Mouse (Mus musculus) CH12.LX (cell line): ENCODE measurements at regions not wholly inside any gene's neighbourhood (a gene's known extent, or its start where the extent isn't known, plus 50 kb on each side); places are given as distances from the start of the nearest gene placed in this dataset.

Source experiments
- DNase-seq: peaks from one replicate; pipeline ENCODE4 v3.0.0-alpha.2; 2013; ENCODE audit errors: extremely low read depth
- H3K27ac ChIP-seq: 2 replicates; pipeline ENCODE4 v1.5.1; 2012; ENCODE audit warnings: low read depth, mild to moderate bottlenecking, control low read depth, moderate library complexity; ENCODE audit not compliant: insufficient read depth
- H3K27me3 ChIP-seq: replicated peaks from 2 replicates; pipeline ENCODE3; 2012; ENCODE audit warnings: inconsistent platforms
- H3K36me3 ChIP-seq, 2 experiments: replicated peaks in 1 of 2; 2 replicates each; pipeline versions ENCODE3 to v1.6.1; 2012; ENCODE audit warnings: inconsistent platforms in 1 of 2, low read length in 1 of 2, mild to moderate bottlenecking in 1 of 2, mixed read lengths in 1 of 2, moderate library complexity in 1 of 2; ENCODE audit not compliant: control insufficient read depth in 1 of 2, insufficient read depth in 1 of 2
- H3K4me1 ChIP-seq, 2 experiments: 2 replicates each; pipeline ENCODE4 v1.6.1; 2012; ENCODE audit warnings: inconsistent platforms in 1 of 2, moderate library complexity in 1 of 2; ENCODE audit not compliant: insufficient read depth in 2 of 2, control insufficient read depth in 1 of 2
- H3K4me2 ChIP-seq: 2 replicates; pipeline ENCODE4 v1.6.1; 2012; ENCODE audit warnings: low read depth, mild to moderate bottlenecking, control low read depth; ENCODE audit not compliant: poor library complexity, insufficient read depth, severe bottlenecking
- H3K4me3 ChIP-seq, 3 experiments: fragments of 150-350 bp in 1 of 3; sonication (generic) in 1 of 3; replicated peaks in 1 of 3; 2 replicates each; pipeline versions ENCODE3 to v1.5.1; 2011 to 2012; ENCODE audit warnings: low read depth in 2 of 3, low read length in 2 of 3, mild to moderate bottlenecking in 2 of 3, moderate library complexity in 2 of 3, control low read depth in 1 of 3, improper control_type of control experiment in 1 of 3, inconsistent platforms in 1 of 3, mixed read lengths in 1 of 3; ENCODE audit not compliant: poor library complexity in 1 of 3
- H3K79me2 ChIP-seq: replicated peaks from 2 replicates; pipeline ENCODE4 v1.6.1; 2012; ENCODE audit warnings: mild to moderate bottlenecking, moderate library complexity; ENCODE audit not compliant: control insufficient read depth, poor library complexity, insufficient read depth, severe bottlenecking; ENCODE audit errors: extremely low read depth
- H3K9ac ChIP-seq: 2 replicates; pipeline ENCODE4 v1.6.1; 2012; ENCODE audit warnings: low read depth, mild to moderate bottlenecking, control low read depth, moderate library complexity; ENCODE audit not compliant: insufficient read depth
- H3K9me3 ChIP-seq: replicated peaks from 2 replicates; pipeline ENCODE3; 2012; ENCODE audit warnings: low read length, inconsistent platforms, mixed read lengths
- BHLHE40 ChIP-seq: IDR thresholded peaks from 2 replicates; pipeline ENCODE4 v1.6.1; 2011; ENCODE audit warnings: mild to moderate bottlenecking, low read depth, low read length, improper control_type of control experiment
- CHD1 ChIP-seq: IDR thresholded peaks from 2 replicates; pipeline ENCODE4 v1.6.1; 2012; ENCODE audit warnings: low read depth, low read length, improper control_type of control experiment, inconsistent platforms
- CHD2 ChIP-seq: IDR thresholded peaks from 2 replicates; pipeline ENCODE4 v1.6.1; 2011; ENCODE audit warnings: low read length, improper control_type of control experiment
- CTCF ChIP-seq, 2 experiments: IDR thresholded peaks in 1 of 2; conservative IDR thresholded peaks in 1 of 2; 2 replicates each; pipeline ENCODE4 v1.5.1; 2011 to 2012; ENCODE audit warnings: low read depth in 2 of 2, low read length in 2 of 2, improper control_type of control experiment in 1 of 2, inconsistent platforms in 1 of 2, mild to moderate bottlenecking in 1 of 2, moderate library complexity in 1 of 2
- E2F4 ChIP-seq: IDR thresholded peaks from 2 replicates; pipeline ENCODE4 v1.6.1; 2011; ENCODE audit warnings: low read depth, low read length, improper control_type of control experiment; ENCODE audit not compliant: insufficient replicate concordance
- ELF1 ChIP-seq: IDR thresholded peaks from 2 replicates; pipeline ENCODE4 v1.6.1; 2014; ENCODE audit warnings: low read depth, mild to moderate bottlenecking, inconsistent platforms, low read length, improper control_type of control experiment
- EP300 ChIP-seq: IDR thresholded peaks from 2 replicates; pipeline ENCODE4 v1.6.1; 2011; ENCODE audit warnings: low read length, improper control_type of control experiment
- ETS1 ChIP-seq: conservative IDR thresholded peaks from 2 replicates; pipeline ENCODE4 v1.6.1; 2012; ENCODE audit warnings: low read depth, mild to moderate bottlenecking, inconsistent platforms, low read length, improper control_type of control experiment, moderate library complexity
- GABPA ChIP-seq: IDR thresholded peaks from 2 replicates; pipeline ENCODE4 v1.6.1; 2012; ENCODE audit warnings: low read depth, low read length, improper control_type of control experiment, inconsistent platforms; ENCODE audit not compliant: insufficient replicate concordance
- HCFC1 ChIP-seq: IDR thresholded peaks from 2 replicates; pipeline ENCODE4 v1.6.1; 2012; ENCODE audit warnings: low read depth, mild to moderate bottlenecking, inconsistent platforms, low read length, improper control_type of control experiment
- IRF4 ChIP-seq: IDR thresholded peaks from 2 replicates; pipeline ENCODE4 v1.6.1; 2014; ENCODE audit warnings: low read depth, mild to moderate bottlenecking, inconsistent platforms, low read length, improper control_type of control experiment
- JUN ChIP-seq: IDR thresholded peaks from 2 replicates; pipeline ENCODE4 v1.6.1; 2011; ENCODE audit warnings: low read depth, mild to moderate bottlenecking, low read length, improper control_type of control experiment, moderate library complexity; ENCODE audit not compliant: insufficient read depth
- JUND ChIP-seq: conservative IDR thresholded peaks from 2 replicates; pipeline ENCODE4 v1.6.1; 2011; ENCODE audit warnings: low read depth, low read length, improper control_type of control experiment
- KAT2A ChIP-seq: IDR thresholded peaks from 2 replicates; pipeline ENCODE4 v1.6.1; 2012; ENCODE audit warnings: low read length, improper control_type of control experiment, inconsistent platforms; ENCODE audit not compliant: insufficient replicate concordance
- MAFK ChIP-seq: IDR thresholded peaks from 2 replicates; pipeline ENCODE4 v1.6.1; 2011; ENCODE audit warnings: low read length, improper control_type of control experiment; ENCODE audit not compliant: insufficient replicate concordance
- MAX ChIP-seq: IDR thresholded peaks from 2 replicates; pipeline ENCODE4 v1.6.1; 2011; ENCODE audit warnings: low read length, improper control_type of control experiment
- MAZ ChIP-seq: IDR thresholded peaks from 2 replicates; pipeline ENCODE4 v1.6.1; 2012; ENCODE audit warnings: low read depth, mild to moderate bottlenecking, inconsistent platforms, low read length, improper control_type of control experiment, moderate library complexity
- MEF2A ChIP-seq: IDR thresholded peaks from 2 replicates; pipeline ENCODE4 v1.6.1; 2014; ENCODE audit warnings: low read depth, mild to moderate bottlenecking, inconsistent platforms, low read length, improper control_type of control experiment, borderline replicate concordance
- MXI1 ChIP-seq: IDR thresholded peaks from 2 replicates; pipeline ENCODE4 v1.6.1; 2011; ENCODE audit warnings: mild to moderate bottlenecking, low read depth, low read length, improper control_type of control experiment
- MYC ChIP-seq: IDR thresholded peaks from 2 replicates; pipeline ENCODE4 v1.6.1; 2011; ENCODE audit warnings: low read depth, mild to moderate bottlenecking, improper control_type of control experiment, low read length
- NELFE ChIP-seq: IDR thresholded peaks from 2 replicates; pipeline ENCODE4 v1.6.1; 2011; ENCODE audit warnings: low read depth, low read length, improper control_type of control experiment
- NRF1 ChIP-seq: IDR thresholded peaks from 2 replicates; pipeline ENCODE4 v1.6.1; 2014; ENCODE audit warnings: low read depth, mild to moderate bottlenecking, inconsistent platforms, low read length, improper control_type of control experiment, moderate library complexity
- PAX5 ChIP-seq: IDR thresholded peaks from 2 replicates; pipeline ENCODE4 v1.6.1; 2012; ENCODE audit warnings: low read length, inconsistent platforms, mixed read lengths
- POLR2A ChIP-seq: IDR thresholded peaks from 2 replicates; pipeline ENCODE4 v1.6.1; 2011; ENCODE audit warnings: low read depth, mild to moderate bottlenecking, improper control_type of control experiment, low read length
- POLR2AphosphoS2 ChIP-seq: IDR thresholded peaks from 2 replicates; pipeline ENCODE4 v1.6.1; 2011; ENCODE audit warnings: low read depth, low read length, improper control_type of control experiment
- RAD21 ChIP-seq: IDR thresholded peaks from 2 replicates; pipeline ENCODE4 v1.6.1; 2011; ENCODE audit warnings: low read depth, mild to moderate bottlenecking, low read length, improper control_type of control experiment, moderate library complexity
- RCOR1 ChIP-seq: conservative IDR thresholded peaks from 2 replicates; pipeline ENCODE4 v1.6.1; 2012; ENCODE audit warnings: low read depth, mild to moderate bottlenecking, inconsistent platforms, low read length, improper control_type of control experiment
- SIN3A ChIP-seq: IDR thresholded peaks from 2 replicates; pipeline ENCODE4 v1.6.1; 2012; ENCODE audit warnings: low read length, improper control_type of control experiment, inconsistent platforms
- SMC3 ChIP-seq: IDR thresholded peaks from 2 replicates; pipeline ENCODE4 v1.6.1; 2011; ENCODE audit warnings: low read depth, low read length, improper control_type of control experiment
- TBP ChIP-seq: conservative IDR thresholded peaks from 2 replicates; pipeline ENCODE4 v1.6.1; 2011; ENCODE audit warnings: low read depth, low read length, improper control_type of control experiment
- TCF12 ChIP-seq: IDR thresholded peaks from 2 replicates; pipeline ENCODE4 v1.6.1; 2014; ENCODE audit warnings: low read depth, mild to moderate bottlenecking, inconsistent platforms, low read length, improper control_type of control experiment
- UBTF ChIP-seq: IDR thresholded peaks from 2 replicates; pipeline ENCODE4 v1.6.1; 2012; ENCODE audit warnings: low read depth, mild to moderate bottlenecking, inconsistent platforms, low read length, improper control_type of control experiment, moderate library complexity
- USF1 ChIP-seq: IDR thresholded peaks from 2 replicates; pipeline ENCODE4 v1.6.1; 2014; ENCODE audit warnings: low read depth, mild to moderate bottlenecking, inconsistent platforms, low read length, improper control_type of control experiment
- USF2 ChIP-seq: conservative IDR thresholded peaks from 2 replicates; pipeline ENCODE4 v1.6.1; 2011; ENCODE audit warnings: low read depth, low read length, improper control_type of control experiment
- ZC3H11A ChIP-seq: IDR thresholded peaks from 2 replicates; pipeline ENCODE4 v1.6.1; 2012; ENCODE audit warnings: low read depth, mild to moderate bottlenecking, inconsistent platforms, low read length, improper control_type of control experiment
- ZKSCAN1 ChIP-seq: IDR thresholded peaks from 2 replicates; pipeline ENCODE4 v1.6.1; 2012; ENCODE audit warnings: low read depth, inconsistent platforms, low read length, improper control_type of control experiment, borderline replicate concordance
- ZMIZ1 ChIP-seq: IDR thresholded peaks from 2 replicates; pipeline ENCODE4 v1.6.1; 2012; ENCODE audit warnings: low read depth, mild to moderate bottlenecking, inconsistent platforms, low read length, improper control_type of control experiment
- ZNF384 ChIP-seq: IDR thresholded peaks from 2 replicates; pipeline ENCODE4 v1.6.1; 2012; ENCODE audit warnings: low read depth, low read length, improper control_type of control experiment, inconsistent platforms
- dilution Hi-C: fragments of 300-500 bp; cut with MboI; formaldehyde crosslinking; loops from 2 replicates; pipeline ENCODE4 v1.14.3; 2020; ENCODE audit warnings: low sequenced_read_pairs; ENCODE audit not compliant: extremely low pct_unique_long_range_greater_than_20kb, extremely low pct_ligation_motif_present
- in situ Hi-C: fragments of 300-500 bp; cut with MboI; formaldehyde crosslinking; loops from 3 replicates; pipeline ENCODE4 v1.14.3; 2019; ENCODE audit warnings: low sequenced_read_pairs, low pct_ligation_motif_present, low pct_unique_long_range_greater_than_20kb, mixed read lengths

DNA sequence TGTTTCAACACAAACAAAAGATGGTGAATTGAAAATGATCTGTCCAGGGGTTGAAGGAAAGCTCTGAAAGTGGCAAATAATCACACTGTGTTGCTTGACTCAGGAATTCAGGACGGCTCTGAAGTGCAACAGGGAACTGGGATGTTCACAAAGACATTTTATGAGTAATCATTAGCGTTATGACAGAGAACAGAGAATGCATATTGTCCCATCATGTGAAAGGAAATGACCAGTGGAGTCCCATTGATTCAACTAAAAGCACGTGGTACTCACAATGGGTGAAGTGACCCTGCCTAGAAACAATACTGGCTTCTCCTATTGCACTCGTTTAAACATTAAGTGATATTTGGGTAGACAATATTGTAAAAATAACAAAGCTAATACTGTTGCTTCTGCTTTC lies 466.1 kb downstream of the Hsfy2 start:
- TF ChIP-seq MXI1 (no peak), GABPA (no peak), CHD1 (no peak), E2F4 (no peak), ZMIZ1 (no peak), ELF1 (no peak), SMC3 (no peak), CHD2 (no peak), MYC (0 out of 2 replicates have a peak, but pooled peaks have one; percentile 48), EP300 (peak; percentile 63), JUN (peak; percentile 42; the same call in 1 of the 2 replicates), CTCF (conservative IDR thresholded peaks at IDR 0.05 in 1 of 2, IDR thresholded peaks at IDR 0.05 in 1 of 2; ENCODE audit: low read depth in 2 of 2, low read length in 2 of 2) (no peak), POLR2AphosphoS2 (no peak), IRF4 (peak; percentile 60; the same call in 1 of the 2 replicates), MAZ (no peak), MEF2A (no peak), TCF12 (no peak), HCFC1 (no peak), ZC3H11A (no peak), ZKSCAN1 (no peak), JUND (no peak; the same call in 1 of the 2 replicates), RAD21 (no peak), NRF1 (no peak), POLR2A (no peak), MAX (peak; percentile 90), KAT2A (no peak), MAFK (no peak), BHLHE40 (peak; percentile 44; the same call in 1 of the 2 replicates), SIN3A (no peak), PAX5 (no peak), ZNF384 (no peak), NELFE (no peak), USF2 (no peak), TBP (no peak), RCOR1 (no peak), USF1 (no peak), UBTF (no peak), ETS1 (no peak)
- TF ChIP-seq, all 38 proteins: peak for 6
- no peak overlapping the region for H3K4me3 ChIP-seq
- H3K9me3 ChIP-seq, result no peaks in the 10 kb centered on the region
- DNase-seq, result peak; percentile 3
- dilution Hi-C loops, result no loop called here
- no peak overlapping the region for H3K9ac ChIP-seq
- H3K4me2 ChIP-seq, result no peak overlapping the region
- H3K4me1 ChIP-seq, result no peaks in the 10 kb centered on the region
- H3K36me3 ChIP-seq, result no peaks in the 10 kb centered on the region
- H3K27ac ChIP-seq, result no peak overlapping the region
- no peaks in the 10 kb centered on the region for H3K79me2 ChIP-seq
- H3K27me3 ChIP-seq, result no peaks in the 10 kb centered on the region
- in situ Hi-C loops, result no loop called here
